Mouse (Mus musculus): ENCODE measurements around the gene Fbrsl1. TPM values are rescaled to one million over a fixed set of nuclear protein-coding genes. Genes with fewer than 3 reads are reported as not detected.

Gene Fbrsl1
- 16.6 and 18.3 TPM in 2 replicates for polyA plus RNA-seq (2015; fragmentation: Nextera tagmentation; extraction: Ambion mirVana)

DNA sequence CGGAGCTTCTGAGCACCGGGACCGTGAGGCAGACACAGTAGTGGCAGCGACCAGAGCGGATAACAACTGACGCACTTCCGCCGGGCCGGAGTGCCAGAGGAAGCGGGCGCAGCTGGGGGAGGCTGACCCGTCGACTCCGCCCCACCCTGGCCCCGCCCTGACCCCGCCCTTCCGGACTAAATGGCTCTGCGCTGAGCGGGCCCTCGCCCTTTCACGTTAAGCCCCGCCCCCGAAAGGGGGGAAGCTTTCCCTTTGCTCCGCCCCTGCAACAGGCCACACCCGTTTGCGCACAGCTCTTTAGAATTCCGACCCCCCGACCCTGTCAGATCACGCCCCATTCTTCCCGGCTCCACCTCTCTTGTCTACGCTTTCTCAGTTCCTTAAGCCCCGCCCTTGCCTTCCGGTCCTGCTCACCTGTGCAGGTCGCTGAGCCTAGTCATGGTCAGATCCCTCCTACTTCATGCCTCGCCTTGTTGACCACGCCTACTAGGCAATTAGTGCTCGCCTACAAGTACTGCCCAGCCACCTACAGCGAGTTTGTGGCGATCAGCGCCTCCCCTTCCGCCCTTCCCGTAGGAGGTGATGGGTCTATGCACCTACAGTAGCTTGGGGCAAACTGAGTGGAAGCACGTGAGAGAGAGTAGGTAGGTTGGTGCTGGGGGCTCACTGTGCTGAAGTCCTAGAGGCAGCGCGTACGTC is at the start of gene Fbrsl1:
TSS of gene Fbrsl1 (minus strand) at position 68 of the 699 bp plus-strand sequence.

DNA sequence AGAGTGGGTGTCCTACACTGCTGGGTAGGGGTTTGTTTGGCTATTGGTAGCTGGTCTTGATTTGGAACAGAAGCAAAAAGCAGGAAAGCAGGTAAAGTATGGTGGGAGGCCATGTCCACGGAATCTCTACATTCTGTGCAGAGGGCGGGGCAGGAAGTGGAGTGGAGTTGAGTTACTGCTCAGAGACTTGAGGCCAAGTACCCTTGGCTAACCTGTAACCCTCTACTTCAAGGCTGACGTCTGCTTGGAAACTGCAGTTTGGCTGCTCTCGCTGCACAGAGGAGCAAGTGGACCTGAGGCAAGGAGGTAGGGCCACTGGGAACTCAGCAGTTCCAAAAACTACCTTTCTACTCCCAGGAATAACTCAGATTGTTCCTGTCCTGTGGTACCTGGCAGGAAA is 103.8 kb downstream of the Fbrsl1 start, which contains the start of gene Lrcol1:
TSS of gene Lrcol1 (plus strand) at position 207 of the 400 bp plus-strand sequence.

DNA sequence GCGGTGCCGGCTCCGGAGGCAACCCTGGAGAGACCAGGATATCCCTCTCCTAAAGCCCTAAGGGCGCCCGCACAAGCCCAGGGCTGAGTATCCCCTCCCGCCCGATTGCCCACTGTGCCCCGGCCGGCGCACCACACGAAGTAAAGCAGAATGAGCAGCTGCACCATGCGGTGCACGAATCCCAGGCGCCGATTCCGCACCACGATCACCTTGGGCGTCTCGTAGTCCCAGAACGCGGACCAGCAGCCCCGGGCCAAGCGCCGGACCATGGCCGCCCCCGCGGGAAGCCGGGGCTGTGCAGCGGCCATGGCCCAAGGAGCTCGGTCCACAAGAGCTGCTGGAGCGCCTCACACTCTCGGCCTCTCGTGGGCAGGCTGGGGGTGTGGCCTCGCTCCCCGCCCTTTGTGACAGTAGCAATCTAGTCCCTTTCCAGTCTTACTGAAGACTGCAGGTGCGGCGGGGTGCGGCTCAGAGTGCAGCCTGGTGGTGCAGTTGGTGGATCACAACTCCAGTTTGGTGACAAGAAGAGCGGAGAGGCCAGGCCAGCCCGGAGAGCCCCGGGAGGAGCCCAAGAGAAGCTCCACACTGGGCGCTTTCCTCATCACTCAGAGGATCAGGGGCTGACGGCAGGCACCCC is 105.5 kb downstream of the Fbrsl1 start, which contains the start of gene P2rx2:
TSS of gene P2rx2 (minus strand) at position 565 of the 637 bp plus-strand sequence.

Other genes with a start within 250 kb of the Fbrsl1 start
- gene Ankle2, start 217.5 kb downstream of the Fbrsl1 start, polyA plus RNA-seq (2015; fragmentation: Nextera tagmentation; extraction: Ambion mirVana): 14.0 and 21.3 TPM in 2 replicates
- gene Pgam5, start 178.6 kb downstream of the Fbrsl1 start, polyA plus RNA-seq (2015; fragmentation: Nextera tagmentation; extraction: Ambion mirVana): 33.5 and 48.6 TPM in 2 replicates
- gene Pxmp2, start 162.3 kb downstream of the Fbrsl1 start, polyA plus RNA-seq (2015; fragmentation: Nextera tagmentation; extraction: Ambion mirVana): 10.4 and 11.8 TPM in 2 replicates
- gene Pole, start 162.2 kb downstream of the Fbrsl1 start, polyA plus RNA-seq (2015; fragmentation: Nextera tagmentation; extraction: Ambion mirVana): 5.2 and 6.4 TPM in 2 replicates
- gene P2rx2, start 105.3 kb downstream of the Fbrsl1 start, polyA plus RNA-seq (2015; fragmentation: Nextera tagmentation; extraction: Ambion mirVana): 0.35 and 1.1 TPM in 2 replicates
- gene Lrcol1, start 103.8 kb downstream of the Fbrsl1 start, polyA plus RNA-seq (2015; fragmentation: Nextera tagmentation; extraction: Ambion mirVana): not detected in 2 replicates
- gene Galnt9, start 95.9 kb upstream of the Fbrsl1 start, polyA plus RNA-seq (2015; fragmentation: Nextera tagmentation; extraction: Ambion mirVana): 0.36 and 0.77 TPM in 2 replicates
- gene Noc4l, start 204.9 kb upstream of the Fbrsl1 start, polyA plus RNA-seq (2015; fragmentation: Nextera tagmentation; extraction: Ambion mirVana): 15.9 and 20.4 TPM in 2 replicates
- 10.6 and 13.8 TPM in 2 replicates for gene Ddx51, start 204.9 kb upstream of the Fbrsl1 start, polyA plus RNA-seq (2015; fragmentation: Nextera tagmentation; extraction: Ambion mirVana)

Measured in adrenal gland, postnatal 0 days (tissue).